Mouse (Mus musculus) MEL (cell line): ENCODE measurements around the gene Rnf115.

Experiments used
- BHLHE40 ChIP-seq: IDR thresholded peaks from 2 replicates; pipeline ENCODE4 v1.6.1; 2012; ENCODE audit warnings: low read depth, mild to moderate bottlenecking, inconsistent platforms, low read length, improper control_type of control experiment, borderline replicate concordance
- CHD1 ChIP-seq: IDR thresholded peaks from 2 replicates; pipeline ENCODE4 v1.6.1; 2012; ENCODE audit warnings: low read depth, mild to moderate bottlenecking, inconsistent platforms, low read length, improper control_type of control experiment
- CTCF ChIP-seq, 3 experiments: IDR thresholded peaks in 2 of 3; conservative IDR thresholded peaks in 1 of 3; 2 replicates each; pipeline ENCODE4 v1.5.1; 2011 to 2012; ENCODE audit warnings: low read length in 3 of 3, low read depth in 2 of 3, mild to moderate bottlenecking in 2 of 3, improper control_type of control experiment in 1 of 3, inconsistent platforms in 1 of 3, mixed read lengths in 1 of 3, moderate library complexity in 1 of 3; ENCODE audit not compliant: control insufficient read depth in 1 of 3, insufficient read depth in 1 of 3, poor library complexity in 1 of 3, severe bottlenecking in 1 of 3
- EP300 ChIP-seq, 2 experiments: IDR thresholded peaks; 2 replicates each; pipeline ENCODE4 v1.6.1; 2011; ENCODE audit warnings: improper control_type of control experiment in 2 of 2, low read length in 2 of 2, low read depth in 1 of 2, mild to moderate bottlenecking in 1 of 2
- HCFC1 ChIP-seq: IDR thresholded peaks from 2 replicates; pipeline ENCODE4 v1.6.1; 2012; ENCODE audit warnings: low read depth, mild to moderate bottlenecking, inconsistent platforms, low read length, improper control_type of control experiment, moderate library complexity
- KAT2A ChIP-seq: conservative IDR thresholded peaks from 2 replicates; pipeline ENCODE4 v1.6.1; 2012; ENCODE audit warnings: low read depth, low read length, improper control_type of control experiment, inconsistent platforms
- POLR2A ChIP-seq, 2 experiments: IDR thresholded peaks; 2 replicates each; pipeline ENCODE4 v1.6.1; 2011 to 2012; ENCODE audit warnings: low read length in 2 of 2, mild to moderate bottlenecking in 2 of 2, control low read depth in 1 of 2, improper control_type of control experiment in 1 of 2, low read depth in 1 of 2, moderate library complexity in 1 of 2; ENCODE audit not compliant: control insufficient read depth in 1 of 2, insufficient read depth in 1 of 2, poor library complexity in 1 of 2
- TBP ChIP-seq: IDR thresholded peaks from 2 replicates; pipeline ENCODE4 v1.8.0; 2011; ENCODE audit warnings: low read depth, low read length, improper control_type of control experiment

DNA sequence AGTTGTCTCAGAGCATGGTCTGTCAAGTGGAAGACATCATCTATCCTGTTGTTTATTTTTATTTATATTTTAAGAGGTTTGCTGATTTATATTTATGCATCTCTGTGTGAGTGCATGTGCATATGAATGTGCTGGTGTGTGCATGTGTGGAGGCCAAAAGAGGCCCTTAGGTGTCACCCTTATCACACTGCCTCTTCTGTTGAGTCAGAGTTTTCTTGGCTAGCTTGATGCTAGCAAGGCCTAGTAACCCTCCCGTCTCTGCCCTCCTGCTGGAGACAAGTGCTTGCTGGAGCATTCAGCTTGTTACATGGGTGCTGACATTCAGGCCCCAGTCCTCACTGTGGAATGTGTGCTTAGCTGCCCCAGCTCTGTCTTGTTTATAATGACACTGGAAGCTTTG lies 45.5 kb downstream of the Rnf115 start:
- TF ChIP-seq POLR2A (IDR thresholded peaks at IDR 0.05; ENCODE audit: control insufficient read depth in 1 of 2, insufficient read depth in 1 of 2, low read depth in 1 of 2, low read length in 2 of 2, poor library complexity in 1 of 2) (no peak), CHD1 (no peak), KAT2A (no peak), EP300 (IDR thresholded peaks at IDR 0.05; ENCODE audit: low read depth in 1 of 2, low read length in 2 of 2) (peak; percentile 27 to 59; a peak in 3 of 4 replicates), CTCF (IDR thresholded peaks at IDR 0.05 in 2 of 3, conservative IDR thresholded peaks at IDR 0.05 in 1 of 3; ENCODE audit: control insufficient read depth in 1 of 3, insufficient read depth in 1 of 3, low read depth in 2 of 3, low read length in 3 of 3, poor library complexity in 1 of 3, severe bottlenecking in 1 of 3) (peak in 2 of 3 experiments; percentile 42 to 71; a peak in 4 of 6 replicates), HCFC1 (no peak), BHLHE40 (no peak), TBP (no peak)
